Mouse (Mus musculus) midbrain, embryonic 11.5 days (tissue): Measurements from ENCODE around the gene Ttll8. TPM values are rescaled to one million over a fixed set of nuclear protein-coding genes. Genes with fewer than 3 reads are reported as not detected.

Experiments used
- ATAC-seq: fragments of 200-750 bp; cut with Nextera tagmentation; 2 replicates; pipeline ENCODE4 v1.8.0; 2017; ENCODE audit warnings: moderate TSS enrichment, moderate library complexity; ENCODE audit not compliant: low FRiP score
- DNase-seq: peaks from one replicate; pipeline ENCODE4 v3.0.0; 2015; ENCODE audit warnings: low spot score; ENCODE audit errors: missing footprints
- H3K27ac ChIP-seq: fragments of 300-500 bp; sonication (generic); 2 replicates; pipeline ENCODE4 v1.5.1; 2014; ENCODE audit warnings: low read depth, low read length
- H3K27me3 ChIP-seq: fragments of 300-500 bp; sonication (generic); 2 replicates; pipeline ENCODE4 v1.6.1; 2014; ENCODE audit warnings: mild to moderate bottlenecking, low read length, moderate library complexity, mixed read lengths; ENCODE audit not compliant: control insufficient read depth, insufficient read depth
- H3K36me3 ChIP-seq: fragments of 300-500 bp; sonication (generic); 2 replicates; pipeline ENCODE4 v1.6.1; 2014; ENCODE audit warnings: mild to moderate bottlenecking, low read length, moderate library complexity, mixed read lengths; ENCODE audit not compliant: control insufficient read depth, insufficient read depth
- H3K4me1 ChIP-seq: fragments of 300-500 bp; sonication (generic); 2 replicates; pipeline ENCODE4 v1.6.1; 2014; ENCODE audit warnings: low read length; ENCODE audit not compliant: control insufficient read depth, insufficient read depth
- H3K4me2 ChIP-seq: fragments of 300-500 bp; sonication (generic); 2 replicates; pipeline ENCODE4 v1.6.1; 2014; ENCODE audit warnings: mild to moderate bottlenecking, moderate library complexity
- H3K4me3 ChIP-seq: fragments of 300-500 bp; sonication (generic); 2 replicates; pipeline ENCODE4 v1.5.1; 2014; ENCODE audit warnings: low read depth, low read length
- H3K9ac ChIP-seq: fragments of 300-500 bp; sonication (generic); 2 replicates; pipeline ENCODE4 v1.6.1; 2014; ENCODE audit warnings: low read length
- H3K9me3 ChIP-seq: fragments of 300-500 bp; sonication (generic); 2 replicates; pipeline ENCODE4 v1.6.1; 2016; ENCODE audit warnings: low read length; ENCODE audit not compliant: control insufficient read depth
- WGBS: fragments of 180-500 bp; shearing (Covaris S2); extraction: QIAGEN DNeasy Blood & Tissue Kit; methylation state at CpG from one replicate; pipeline ENCODE4 v1.1.7; 2014; 5-methylcytosine and 5-hydroxymethylcytosine counted together
- polyA plus RNA-seq: library from polyadenylated mRNA; unstranded; fragments of >200 nt; fragmentation: Nextera tagmentation; extraction: Ambion mirVana; gene quantifications from 2 replicates; pipeline ENCODE4 v1.2.1, GENCODE M21; 2014

Ttll8 gene
- polyA plus RNA-seq, 1 experiment from 2014 or later = not detected

GRCm38 (mm10) chr15:88854969-88855830 lies 99.0 kb downstream of the Ttll8 start:
- no peaks in the 10 kb centered on the region for H3K36me3 ChIP-seq
- 0 out of 2 replicates have a peak, but pooled peaks cover 3% of the 10 kb centered on the region for H3K4me1 ChIP-seq
- no peaks in the 10 kb centered on the region for H3K9me3 ChIP-seq
- H3K4me2 ChIP-seq = no peak overlapping the region
- no peak overlapping the region for H3K27ac ChIP-seq
- WGBS = 78% methylated on average over 15 of the region's 15 CpGs
- H3K9ac ChIP-seq = no peak overlapping the region
- no peaks in the 10 kb centered on the region for H3K27me3 ChIP-seq
- DNase-seq (peak; percentile 85), ATAC-seq (no peak)
- no peak overlapping the region for H3K4me3 ChIP-seq

GRCm38 (mm10) chr15:88854119-88854968 lies 99.9 kb downstream of the Ttll8 start:
- Histone ChIP-seq H3K36me3 (no peaks in the 10 kb centered on the region), H3K27ac (no peak overlapping the region), H3K9me3 (no peaks in the 10 kb centered on the region), H3K27me3 (no peaks in the 10 kb centered on the region), H3K9ac (no peak overlapping the region), H3K4me3 (no peak overlapping the region), H3K4me2 (no peak overlapping the region), H3K4me1 (0 out of 2 replicates have a peak, but pooled peaks cover 3% of the 10 kb centered on the region)
- ATAC-seq (no peak), DNase-seq (no peak)
- 70% methylated on average over 6 of the region's 6 CpGs for WGBS

- no peak for DNase-seq
- Histone ChIP-seq H3K9ac (no peak overlapping the region), H3K9me3 (no peaks in the 10 kb centered on the region), H3K27me3 (no peaks in the 10 kb centered on the region), H3K27ac (no peak overlapping the region), H3K4me2 (no peak overlapping the region), H3K36me3 (no peaks in the 10 kb centered on the region), H3K4me3 (no peak overlapping the region), H3K4me1 (0 out of 2 replicates have a peak, but pooled peaks cover 3% of the 10 kb centered on the region)
- 91% methylated on average over 9 of the region's 9 CpGs for WGBS
- ATAC-seq = no peak
Measured at GRCm38 (mm10) chr15:88853106-88853505, 101.1 kb downstream of the Ttll8 start.

GRCm38 (mm10) chr15:88851507-88852149 lies 102.6 kb downstream of the Ttll8 start:
- Histone ChIP-seq H3K4me2 (no peak overlapping the region), H3K27ac (no peak overlapping the region), H3K27me3 (no peaks in the 10 kb centered on the region), H3K4me1 (0 out of 2 replicates have a peak, but pooled peaks cover 3% of the 10 kb centered on the region), H3K9ac (no peak overlapping the region), H3K4me3 (no peak overlapping the region), H3K9me3 (no peaks in the 10 kb centered on the region), H3K36me3 (no peaks in the 10 kb centered on the region)
- WGBS = 85% methylated on average over 10 of the region's 10 CpGs
- ATAC-seq (no peak), DNase-seq (no peak)

GRCm38 (mm10) chr15:88851076-88851475 lies 103.1 kb downstream of the Ttll8 start:
- Histone ChIP-seq H3K9ac (no peak overlapping the region), H3K9me3 (no peaks in the 10 kb centered on the region), H3K27me3 (no peaks in the 10 kb centered on the region), H3K36me3 (no peaks in the 10 kb centered on the region), H3K4me1 (0 out of 2 replicates have a peak, but pooled peaks cover 3% of the 10 kb centered on the region), H3K27ac (no peak overlapping the region), H3K4me2 (no peak overlapping the region), H3K4me3 (no peak overlapping the region)
- ATAC-seq (no peak), DNase-seq (no peak)
- 64% methylated on average over 3 of the region's 3 CpGs for WGBS

GRCm38 (mm10) chr15:88850146-88850826 lies 103.9 kb downstream of the Ttll8 start:
- Histone ChIP-seq H3K27ac (no peak overlapping the region), H3K27me3 (no peaks in the 10 kb centered on the region), H3K36me3 (no peaks in the 10 kb centered on the region), H3K4me3 (no peak overlapping the region), H3K4me1 (0 out of 2 replicates have a peak, but pooled peaks cover 3% of the 10 kb centered on the region), H3K9me3 (no peaks in the 10 kb centered on the region), H3K9ac (no peak overlapping the region), H3K4me2 (no peak overlapping the region)
- WGBS = 66% methylated on average over 10 of the region's 10 CpGs
- ATAC-seq (no peak), DNase-seq (no peak)

- no peak overlapping the region for H3K9ac ChIP-seq
- ATAC-seq (no peak), DNase-seq (no peak)
- no peak overlapping the region for H3K4me2 ChIP-seq
- no peak overlapping the region for H3K4me3 ChIP-seq
- WGBS = 87% methylated on average over 2 of the region's 2 CpGs
- no peaks in the 10 kb centered on the region for H3K27me3 ChIP-seq
- H3K9me3 ChIP-seq = no peaks in the 10 kb centered on the region
- H3K4me1 ChIP-seq = 0 out of 2 replicates have a peak, but pooled peaks cover 3% of the 10 kb centered on the region
- H3K27ac ChIP-seq = no peak overlapping the region
- H3K36me3 ChIP-seq = no peaks in the 10 kb centered on the region
Measured at GRCm38 (mm10) chr15:88849621-88850020, 104.6 kb downstream of the Ttll8 start.

- no peak overlapping the region for H3K4me3 ChIP-seq
- no peak overlapping the region for H3K9ac ChIP-seq
- no peaks in the 10 kb centered on the region for H3K9me3 ChIP-seq
- H3K4me1 ChIP-seq = no peaks in the 10 kb centered on the region
- H3K27me3 ChIP-seq = no peaks in the 10 kb centered on the region
- no peaks in the 10 kb centered on the region for H3K36me3 ChIP-seq
- no peak for ATAC-seq
- 100% methylated on average over 1 of the region's 1 CpGs for WGBS
- no peak for DNase-seq
- no peak overlapping the region for H3K27ac ChIP-seq
- no peak overlapping the region for H3K4me2 ChIP-seq
Measured at GRCm38 (mm10) chr15:88848661-88849060, 105.6 kb downstream of the Ttll8 start.
